Mouse (Mus musculus) embryonic facial prominence, embryonic 12.5 days (tissue): ENCODE measurements around the gene Kctd13. TPM values are rescaled to one million over a fixed set of nuclear protein-coding genes. Genes with fewer than 3 reads are reported as not detected.

Experiments used
- ATAC-seq: fragments of 200-750 bp; cut with Nextera tagmentation; 2 replicates; pipeline ENCODE4 v1.8.0; 2017; ENCODE audit not compliant: insufficient number of reproducible peaks, insufficient read depth, low FRiP score, low TSS enrichment
- H3K27ac ChIP-seq: fragments of 300-500 bp; sonication (generic); 2 replicates; pipeline ENCODE4 v1.5.1; 2016; ENCODE audit warnings: mild to moderate bottlenecking
- H3K27me3 ChIP-seq: fragments of 300-500 bp; sonication (generic); 2 replicates; pipeline ENCODE4 v1.6.1; 2016; ENCODE audit warnings: mild to moderate bottlenecking, moderate library complexity
- H3K36me3 ChIP-seq: fragments of 300-500 bp; sonication (generic); 2 replicates; pipeline ENCODE4 v1.6.1; 2016; ENCODE audit warnings: mild to moderate bottlenecking
- H3K4me1 ChIP-seq: fragments of 300-500 bp; sonication (generic); 2 replicates; pipeline ENCODE4 v1.6.1; 2016
- H3K4me2 ChIP-seq: fragments of 300-500 bp; sonication (generic); replicated peaks from 2 replicates; pipeline ENCODE4 v1.6.1; 2016; ENCODE audit warnings: mild to moderate bottlenecking, moderate library complexity
- H3K4me3 ChIP-seq: fragments of 300-500 bp; sonication (generic); 2 replicates; pipeline ENCODE4 v1.5.1; 2016; ENCODE audit warnings: mild to moderate bottlenecking
- H3K9ac ChIP-seq: fragments of 300-500 bp; sonication (generic); 2 replicates; pipeline ENCODE4 v1.6.1; 2016; ENCODE audit warnings: mild to moderate bottlenecking, moderate library complexity
- H3K9me3 ChIP-seq: fragments of 300-500 bp; sonication (generic); 2 replicates; pipeline ENCODE4 v1.6.1; 2016; ENCODE audit warnings: mild to moderate bottlenecking, moderate library complexity
- WGBS: fragments of 180-500 bp; shearing (Covaris S2); methylation state at CpG from one replicate; pipeline ENCODE4 v1.1.7; 2016; 5-methylcytosine and 5-hydroxymethylcytosine counted together
- polyA plus RNA-seq: library from polyadenylated mRNA; unstranded; fragments of >200 nt; fragmentation: Nextera tagmentation; extraction: Ambion mirVana; gene quantifications from 2 replicates; pipeline ENCODE4 v1.2.1, GENCODE M21; 2016

Gene Kctd13
- polyA plus RNA-seq, 1 experiment from 2014 or later: 20.6 TPM

GRCm38 (mm10) chr7:126963548-126964286 lies 35.0 kb downstream of the Kctd13 start:
- Histone ChIP-seq H3K4me2 (peak overlapping the region; percentile 31), H3K4me1 (no peaks in the 10 kb centered on the region), H3K36me3 (no peaks in the 10 kb centered on the region), H3K9me3 (no peaks in the 10 kb centered on the region), H3K27ac (no peak overlapping the region), H3K9ac (no peak overlapping the region), H3K27me3 (peaks cover 24% of the 10 kb centered on the region), H3K4me3 (0 out of 2 replicates have a peak overlapping the region, but pooled peaks have one; percentile 3)
- no peak for ATAC-seq
- 26% methylated on average over 19 of the region's 19 CpGs for WGBS

DNA sequence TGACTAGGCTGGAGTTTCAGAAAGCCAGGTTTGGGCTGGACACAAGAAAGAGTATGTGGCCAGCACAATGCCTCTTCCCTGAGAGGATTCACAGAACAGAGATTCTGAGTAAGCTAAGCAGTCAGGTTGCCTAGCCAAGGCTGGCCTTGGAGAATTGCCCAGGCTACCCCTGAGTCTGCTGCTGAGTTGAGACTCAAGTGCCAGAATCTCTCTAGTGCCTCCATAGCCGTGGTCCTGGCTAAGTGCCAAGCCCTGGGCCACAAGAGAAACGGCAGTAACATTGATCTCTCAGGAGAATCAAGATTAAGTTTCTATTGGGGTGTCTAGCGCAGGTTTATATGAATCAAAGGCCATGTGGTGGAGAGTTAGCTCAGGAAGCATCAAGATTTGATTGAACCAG lies 36.9 kb downstream of the Kctd13 start:
- 67% methylated on average over 3 of the region's 3 CpGs for WGBS
- no peak overlapping the region for H3K27ac ChIP-seq
- no peaks in the 10 kb centered on the region for H3K36me3 ChIP-seq
- no peak overlapping the region for H3K9ac ChIP-seq
- H3K4me2 ChIP-seq: no peak overlapping the region
- H3K4me3 ChIP-seq: no peak overlapping the region
- no peak for ATAC-seq
- H3K9me3 ChIP-seq: no peaks in the 10 kb centered on the region
- no peaks in the 10 kb centered on the region for H3K4me1 ChIP-seq
- H3K27me3 ChIP-seq: peaks cover 24% of the 10 kb centered on the region

- no peaks in the 10 kb centered on the region for H3K36me3 ChIP-seq
- H3K4me3 ChIP-seq: no peak overlapping the region
- no peak overlapping the region for H3K4me2 ChIP-seq
- WGBS: 56% methylated on average over 6 of the region's 6 CpGs
- H3K9me3 ChIP-seq: no peaks in the 10 kb centered on the region
- no peak overlapping the region for H3K9ac ChIP-seq
- no peaks in the 10 kb centered on the region for H3K4me1 ChIP-seq
- ATAC-seq: 0 out of 2 replicates have a peak, but pooled peaks have one; percentile 41
- H3K27me3 ChIP-seq: peaks cover 18% of the 10 kb centered on the region
- H3K27ac ChIP-seq: no peak overlapping the region
Measured at GRCm38 (mm10) chr7:126967361-126967760, 38.7 kb downstream of the Kctd13 start.

- peak overlapping the region; percentile 73 for H3K4me2 ChIP-seq
- no peaks in the 10 kb centered on the region for H3K27me3 ChIP-seq
- peaks cover 10% of the 10 kb centered on the region; the same call in 1 of the 2 replicates for H3K4me1 ChIP-seq
- H3K36me3 ChIP-seq: peaks cover 26% of the 10 kb centered on the region
- H3K4me3 ChIP-seq: peak overlapping the region; percentile 100
- no peak overlapping the region for H3K27ac ChIP-seq
- peak overlapping the region; percentile 38; the same call in 1 of the 2 replicates for H3K9ac ChIP-seq
- WGBS: 11% methylated on average over 8 of the region's 8 CpGs
- no peak for ATAC-seq
- H3K9me3 ChIP-seq: no peaks in the 10 kb centered on the region
Measured at GRCm38 (mm10) chr7:126975493-126975892, 46.8 kb downstream of the Kctd13 start.

DNA sequence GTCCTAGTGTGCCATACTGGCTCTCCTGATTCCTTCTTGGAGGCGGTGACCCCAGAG lies 47.0 kb downstream of the Kctd13 start, which contains the start of gene Cdipt:
Gene Cdipt, plus strand, starts transcription at position 22 of the 57 bp plus-strand sequence.
- Histone ChIP-seq H3K9me3 (no peaks in the 10 kb centered on the region), H3K4me1 (peaks cover 10% of the 10 kb centered on the region; the same call in 1 of the 2 replicates), H3K36me3 (peaks cover 27% of the 10 kb centered on the region), H3K27me3 (no peaks in the 10 kb centered on the region), H3K4me3 (peak within 1 kb of the TSS; percentile 100), H3K27ac (peak within 1 kb of the TSS; percentile 88), H3K9ac (peak within 1 kb of the TSS; percentile 98), H3K4me2 (peak within 1 kb of the TSS; percentile 73)
- no peak for ATAC-seq
- WGBS: 5% methylated on average over 1 of the region's 1 CpGs

GRCm38 (mm10) chr7:126975950-126976866 lies 47.5 kb downstream of the Kctd13 start, which contains the start of gene Cdiptos:
Gene Cdiptos (minus strand): TSS chr7:126976098.
- WGBS: under 1% methylated on average over 55 of the region's 55 CpGs
- Histone ChIP-seq H3K36me3 (peaks cover 31% of the 10 kb centered on the region), H3K9ac (peak within 1 kb of the TSS; percentile 98), H3K27ac (peak within 1 kb of the TSS; percentile 88), H3K4me1 (peaks cover 10% of the 10 kb centered on the region; the same call in 1 of the 2 replicates), H3K9me3 (no peaks in the 10 kb centered on the region), H3K4me2 (peak within 1 kb of the TSS; percentile 73), H3K27me3 (no peaks in the 10 kb centered on the region), H3K4me3 (peak within 1 kb of the TSS; percentile 100)
- peak; percentile 92 for ATAC-seq

- peaks cover 33% of the 10 kb centered on the region for H3K36me3 ChIP-seq
- peak overlapping the region; percentile 100 for H3K4me3 ChIP-seq
- no peaks in the 10 kb centered on the region for H3K27me3 ChIP-seq
- no peaks in the 10 kb centered on the region for H3K9me3 ChIP-seq
- peak overlapping the region; percentile 73 for H3K4me2 ChIP-seq
- peak overlapping the region; percentile 98 for H3K9ac ChIP-seq
- WGBS: 28% methylated on average over 14 of the region's 14 CpGs
- H3K4me1 ChIP-seq: peaks cover 10% of the 10 kb centered on the region; the same call in 1 of the 2 replicates
- peak overlapping the region; percentile 88; the same call in 1 of the 2 replicates for H3K27ac ChIP-seq
- 0 out of 2 replicates have a peak, but pooled peaks have one; percentile 1 for ATAC-seq
Measured at GRCm38 (mm10) chr7:126976878-126977459, 48.3 kb downstream of the Kctd13 start.

DNA sequence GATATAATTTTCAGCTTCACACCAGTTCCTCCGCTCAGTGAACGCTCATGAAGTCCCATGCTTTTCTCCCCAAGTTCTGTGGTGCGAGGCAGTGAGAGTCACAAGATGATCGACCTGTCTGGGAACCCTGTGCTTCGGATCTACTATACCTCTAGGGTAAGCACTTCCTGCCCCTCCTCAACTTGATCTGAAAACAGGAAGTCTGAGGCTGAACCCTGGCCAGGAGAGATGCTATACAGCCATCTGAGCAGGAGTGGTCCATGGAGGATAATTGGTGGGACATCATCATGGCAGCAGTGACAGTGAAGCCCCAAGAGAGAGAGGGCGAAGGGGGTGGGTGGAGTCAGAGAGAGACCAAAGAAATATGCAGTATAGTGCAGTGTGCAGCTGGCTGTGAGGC lies 50.2 kb downstream of the Kctd13 start:
- Histone ChIP-seq H3K27me3 (no peaks in the 10 kb centered on the region), H3K27ac (no peak overlapping the region), H3K4me2 (no peak overlapping the region), H3K4me1 (peaks cover 10% of the 10 kb centered on the region; the same call in 1 of the 2 replicates), H3K36me3 (peaks cover 33% of the 10 kb centered on the region), H3K4me3 (no peak overlapping the region), H3K9ac (no peak overlapping the region), H3K9me3 (no peaks in the 10 kb centered on the region)
- ATAC-seq: no peak
- WGBS: 95% methylated on average over 6 of the region's 6 CpGs

GRCm38 (mm10) chr7:126981601-126982000 lies 52.9 kb downstream of the Kctd13 start:
- no peak for ATAC-seq
- H3K9ac ChIP-seq: no peak overlapping the region
- no peak overlapping the region for H3K27ac ChIP-seq
- no peaks in the 10 kb centered on the region for H3K27me3 ChIP-seq
- peaks cover 33% of the 10 kb centered on the region for H3K36me3 ChIP-seq
- no peaks in the 10 kb centered on the region for H3K9me3 ChIP-seq
- 86% methylated on average over 2 of the region's 2 CpGs for WGBS
- no peak overlapping the region for H3K4me3 ChIP-seq
- no peak overlapping the region for H3K4me2 ChIP-seq
- H3K4me1 ChIP-seq: peaks cover 10% of the 10 kb centered on the region; the same call in 1 of the 2 replicates

- Histone ChIP-seq H3K9me3 (no peaks in the 10 kb centered on the region), H3K27me3 (no peaks in the 10 kb centered on the region), H3K4me3 (no peak overlapping the region), H3K36me3 (peaks cover 33% of the 10 kb centered on the region), H3K4me2 (no peak overlapping the region), H3K4me1 (peaks cover 8% of the 10 kb centered on the region; the same call in 1 of the 2 replicates), H3K9ac (no peak overlapping the region), H3K27ac (no peak overlapping the region)
- ATAC-seq: no peak
- WGBS: 92% methylated on average over 4 of the region's 4 CpGs
Measured at GRCm38 (mm10) chr7:126982054-126982453, 53.4 kb downstream of the Kctd13 start.

GRCm38 (mm10) chr7:126983113-126983512 lies 54.4 kb downstream of the Kctd13 start:
- Histone ChIP-seq H3K36me3 (peaks cover 30% of the 10 kb centered on the region), H3K9ac (no peak overlapping the region), H3K4me2 (no peak overlapping the region), H3K4me3 (no peak overlapping the region), H3K27me3 (no peaks in the 10 kb centered on the region), H3K9me3 (no peaks in the 10 kb centered on the region), H3K27ac (0 out of 2 replicates have a peak overlapping the region, but pooled peaks have one; percentile 30), H3K4me1 (0 out of 2 replicates have a peak, but pooled peaks cover 3% of the 10 kb centered on the region)
- WGBS: 83% methylated on average over 7 of the region's 7 CpGs
- ATAC-seq: no peak
